Mouse (Mus musculus) A20 (cell line): ENCODE results near the gene Fam71f2.

Experiments used
- DNase-seq: peaks from one replicate; pipeline ENCODE4 v3.0.0-alpha.2; 2011; ENCODE audit warnings: low read depth, low spot score

Gene Fam71f2

GRCm38 (mm10) chr6:29279293-29279692, at the start of gene Fam71f2:
Fam71f2 (plus strand) TSS chr6:29279593.
- no peak for DNase-seq

GRCm38 (mm10) chr6:29230386-29230785, 49.0 kb upstream of the Fam71f2 start:
- no peak for DNase-seq

GRCm38 (mm10) chr6:29231799-29232198, 47.6 kb upstream of the Fam71f2 start:
- no peak for DNase-seq

- no peak for DNase-seq
These were observed 47.1 kb upstream of the Fam71f2 start for GRCm38 (mm10) chr6:29232321-29232720.

GRCm38 (mm10) chr6:29233710-29234109, 45.7 kb upstream of the Fam71f2 start:
- no peak for DNase-seq

- peak; percentile 59 for DNase-seq
These were observed 45.1 kb upstream of the Fam71f2 start for GRCm38 (mm10) chr6:29234272-29234671.

- DNase-seq = peak; percentile 77
These were observed 38.6 kb upstream of the Fam71f2 start for GRCm38 (mm10) chr6:29240806-29241205.

GRCm38 (mm10) chr6:29241697-29242096, 37.7 kb upstream of the Fam71f2 start:
- peak; percentile 61 for DNase-seq

- DNase-seq = peak; percentile 53
These were observed 37.1 kb upstream of the Fam71f2 start for GRCm38 (mm10) chr6:29242265-29242664.

- no peak for DNase-seq
These were observed 33.9 kb upstream of the Fam71f2 start for GRCm38 (mm10) chr6:29245272-29246120.

GRCm38 (mm10) chr6:29246183-29246582, 33.2 kb upstream of the Fam71f2 start:
- DNase-seq = no peak

GRCm38 (mm10) chr6:29246585-29246984, 32.8 kb upstream of the Fam71f2 start:
- no peak for DNase-seq

GRCm38 (mm10) chr6:29247072-29247471, 32.3 kb upstream of the Fam71f2 start:
- no peak for DNase-seq

GRCm38 (mm10) chr6:29259418-29259817, 20.0 kb upstream of the Fam71f2 start:
- DNase-seq = no peak

GRCm38 (mm10) chr6:29261831-29262230, 17.6 kb upstream of the Fam71f2 start:
- no peak for DNase-seq

GRCm38 (mm10) chr6:29263650-29264455, 15.5 kb upstream of the Fam71f2 start:
- DNase-seq = no peak

- DNase-seq = peak; percentile 71
These were observed 15.0 kb upstream of the Fam71f2 start for GRCm38 (mm10) chr6:29264456-29264781.

- no peak for DNase-seq
These were observed 12.5 kb upstream of the Fam71f2 start for GRCm38 (mm10) chr6:29266936-29267335.

- no peak for DNase-seq
These were observed 10.3 kb upstream of the Fam71f2 start for GRCm38 (mm10) chr6:29269006-29269668.

GRCm38 (mm10) chr6:29270961-29271360, 8.4 kb upstream of the Fam71f2 start:
- peak; percentile 82 for DNase-seq

GRCm38 (mm10) chr6:29272312-29273072, 6.9 kb upstream of the Fam71f2 start, which contains the start of gene Hilpda:
Hilpda (plus strand) TSS chr6:29272488.
- peak; percentile 98 for DNase-seq
